Mouse (Mus musculus) thymus, adult 2 months (tissue): ENCODE measurements at regions not wholly inside any gene's neighbourhood (a gene's known extent, or its start where the extent isn't known, plus 50 kb on each side); places are given as distances from the start of the nearest gene placed in this dataset.

Source experiments
- DNase-seq: peaks from one replicate; pipeline ENCODE4 v3.0.0; 2021
- H3K27ac ChIP-seq: fragments of 200-500 bp; 2 replicates; pipeline ENCODE4 v1.5.1; 2012; ENCODE audit warnings: low read length, control low read depth; ENCODE audit not compliant: control insufficient read depth, insufficient read depth
- H3K27me3 ChIP-seq: fragments of 200-500 bp; 2 replicates; pipeline ENCODE4 v1.6.1; 2012; ENCODE audit warnings: mild to moderate bottlenecking, low read length, moderate library complexity, mixed read lengths; ENCODE audit not compliant: control insufficient read depth, insufficient read depth
- H3K36me3 ChIP-seq: fragments of 200-500 bp; 2 replicates; pipeline ENCODE4 v1.6.1; 2012; ENCODE audit warnings: mild to moderate bottlenecking, low read length, moderate library complexity; ENCODE audit not compliant: control insufficient read depth, insufficient read depth
- H3K4me1 ChIP-seq: fragments of 200-500 bp; replicated peaks from 2 replicates; pipeline ENCODE4 v1.6.1; 2012; ENCODE audit warnings: low read length; ENCODE audit not compliant: control insufficient read depth, insufficient read depth
- H3K4me3 ChIP-seq: fragments of 200-500 bp; 2 replicates; pipeline ENCODE4 v1.5.1; 2012; ENCODE audit warnings: mild to moderate bottlenecking, low read length, control low read depth, moderate library complexity; ENCODE audit not compliant: control insufficient read depth, insufficient read depth
- CTCF ChIP-seq: fragments of 200-500 bp; IDR thresholded peaks from 2 replicates; pipeline ENCODE4 v1.5.1; 2012; ENCODE audit warnings: mild to moderate bottlenecking, control low read depth, low read length, moderate library complexity, borderline replicate concordance; ENCODE audit not compliant: control insufficient read depth, poor library complexity, insufficient read depth; ENCODE audit errors: extremely low read depth
- POLR2A ChIP-seq: fragments of 200-500 bp; IDR thresholded peaks from 2 replicates; pipeline ENCODE4 v1.6.1; 2012; ENCODE audit warnings: mild to moderate bottlenecking, low read length, control low read depth, moderate library complexity; ENCODE audit not compliant: control insufficient read depth, poor library complexity, insufficient read depth; ENCODE audit errors: extremely low read depth
- WGBS: fragments of 180-500 bp; shearing (Covaris S2); methylation state at CpG from one replicate; pipeline ENCODE4 v1.1.7; 2018; 5-methylcytosine and 5-hydroxymethylcytosine counted together

DNA sequence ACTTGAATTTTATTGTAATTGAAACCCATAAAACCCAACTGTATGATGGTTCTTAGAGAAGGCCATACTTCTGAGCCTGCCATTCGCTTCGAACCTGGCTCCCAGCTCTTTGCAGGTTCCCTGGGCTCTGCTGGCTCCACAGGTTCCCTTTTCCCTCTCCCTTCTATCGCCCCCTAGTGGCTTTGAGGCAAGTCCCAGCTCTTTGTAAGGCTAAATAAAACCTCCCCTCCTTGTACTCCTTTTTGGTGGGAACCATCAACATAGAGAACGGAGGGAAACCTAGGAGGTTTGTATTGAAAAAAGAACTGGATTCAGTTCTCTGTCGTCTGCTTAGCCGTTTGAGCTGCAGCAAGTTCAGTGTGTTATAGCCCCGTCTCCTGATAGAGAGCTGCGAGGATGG lies 124.5 kb downstream of the Zfp281 start:
- H3K27ac ChIP-seq: no peak overlapping the region
- H3K36me3 ChIP-seq: no peaks in the 10 kb centered on the region
- no peaks in the 10 kb centered on the region for H3K4me1 ChIP-seq
- H3K27me3 ChIP-seq: no peaks in the 10 kb centered on the region
- peak; percentile 51 for DNase-seq
- H3K4me3 ChIP-seq: no peak overlapping the region
- TF ChIP-seq CTCF: peak; percentile 40; the same call in 1 of the 2 replicates
- TF ChIP-seq POLR2A: no peak
- 62% methylated on average over 8 of the region's 8 CpGs for WGBS

DNA sequence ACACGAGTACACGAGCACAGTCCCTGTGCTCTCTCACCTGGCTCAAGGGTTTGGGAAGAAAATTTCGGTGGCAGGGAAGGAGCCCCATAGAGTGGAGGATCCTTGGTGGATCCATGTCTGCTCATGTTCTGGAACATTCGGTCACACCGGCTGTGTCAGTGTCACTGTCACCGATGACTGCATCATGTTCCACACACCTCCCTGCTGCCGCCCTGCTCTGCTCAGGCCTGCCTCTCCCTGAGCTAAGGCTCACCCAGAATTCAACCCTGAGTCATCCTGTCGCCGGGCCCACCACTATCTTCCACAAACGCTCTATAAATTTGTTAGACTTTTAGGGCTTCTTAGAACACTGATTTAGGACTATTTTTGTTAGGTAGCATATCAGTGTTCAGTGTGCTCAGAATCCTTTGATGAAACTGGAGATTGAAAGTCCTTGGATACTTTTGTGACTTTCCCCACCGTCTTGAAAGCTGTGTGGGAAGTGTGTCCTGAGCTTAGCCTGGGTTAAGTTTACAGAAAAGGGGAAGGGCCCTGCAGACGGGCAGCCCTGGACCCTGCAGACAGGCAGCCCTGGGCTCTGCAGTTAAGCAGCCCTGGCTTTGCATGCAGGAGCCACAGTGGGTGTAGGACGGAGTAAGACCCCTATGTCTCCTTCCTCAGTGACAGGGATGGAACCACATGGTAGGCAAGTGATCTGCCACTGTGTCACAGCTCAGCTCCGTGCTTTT lies 126.9 kb downstream of the Zfp281 start:
- H3K27ac ChIP-seq: no peak overlapping the region
- WGBS: 86% methylated on average over 14 of the region's 14 CpGs
- no peaks in the 10 kb centered on the region for H3K36me3 ChIP-seq
- H3K4me1 ChIP-seq: no peaks in the 10 kb centered on the region
- TF ChIP-seq CTCF (no peak), POLR2A (no peak)
- DNase-seq: no peak
- no peak overlapping the region for H3K4me3 ChIP-seq
- H3K27me3 ChIP-seq: no peaks in the 10 kb centered on the region

GRCm38 (mm10) chr1:136754286-136754685 lies 129.6 kb downstream of the Zfp281 start:
- no peak for TF ChIP-seq POLR2A
- TF ChIP-seq CTCF: no peak
- Histone ChIP-seq H3K27me3 (no peaks in the 10 kb centered on the region), H3K4me1 (no peaks in the 10 kb centered on the region), H3K27ac (no peak overlapping the region), H3K4me3 (no peak overlapping the region), H3K36me3 (no peaks in the 10 kb centered on the region)
- WGBS: 97% methylated on average over 6 of the region's 6 CpGs
- no peak for DNase-seq

DNA sequence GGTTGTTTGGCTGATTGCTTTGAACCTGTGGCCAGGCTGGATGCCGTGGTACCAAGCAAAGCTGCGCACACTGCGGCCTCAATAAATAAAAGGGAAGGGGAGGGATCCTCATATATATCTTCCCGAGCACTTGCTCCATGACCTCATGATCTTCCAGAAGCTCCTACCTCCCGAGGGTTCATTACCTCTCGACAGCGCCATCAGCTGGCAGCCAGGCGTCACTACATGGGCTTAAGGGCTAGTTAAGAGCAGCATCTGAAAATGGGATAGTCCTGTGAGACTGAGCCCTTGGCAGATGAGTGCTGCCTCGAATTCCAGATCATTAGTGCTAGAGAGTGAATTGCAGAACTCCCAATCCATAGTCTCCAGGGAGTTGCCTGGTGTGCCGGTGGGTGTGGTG lies 134.0 kb downstream of the Zfp281 start:
- 72% methylated on average over 10 of the region's 10 CpGs for WGBS
- Histone ChIP-seq H3K4me3 (no peak overlapping the region), H3K27ac (no peak overlapping the region), H3K36me3 (no peaks in the 10 kb centered on the region), H3K27me3 (no peaks in the 10 kb centered on the region), H3K4me1 (no peaks in the 10 kb centered on the region)
- no peak for DNase-seq
- TF ChIP-seq POLR2A (no peak), CTCF (no peak)

DNA sequence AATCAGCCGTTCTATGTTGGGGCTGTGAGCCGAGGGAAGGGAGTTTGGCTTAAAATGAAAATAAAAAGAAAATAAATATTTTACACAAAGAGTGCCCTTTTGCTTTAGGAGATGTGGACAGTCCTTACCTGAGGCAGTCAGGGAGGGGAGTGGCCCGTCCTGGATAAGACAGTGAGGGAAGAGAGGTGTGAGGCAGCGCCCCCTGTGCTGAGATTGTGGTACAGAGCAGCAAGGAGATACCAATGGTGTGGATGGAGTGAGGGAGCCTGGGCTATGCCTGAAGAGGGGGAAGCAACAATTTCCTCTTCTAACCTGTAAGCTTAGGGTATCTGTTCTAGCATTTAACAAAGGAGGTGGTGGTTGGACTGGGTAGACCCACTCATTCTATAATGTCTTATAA lies 134.5 kb downstream of the Zfp281 start:
- 86% methylated on average over 4 of the region's 4 CpGs for WGBS
- Histone ChIP-seq H3K27ac (no peak overlapping the region), H3K4me3 (no peak overlapping the region), H3K27me3 (no peaks in the 10 kb centered on the region), H3K4me1 (no peaks in the 10 kb centered on the region), H3K36me3 (no peaks in the 10 kb centered on the region)
- no peak for DNase-seq
- TF ChIP-seq CTCF (no peak), POLR2A (no peak)

GRCm38 (mm10) chr1:136761467-136761866 lies 136.8 kb downstream of the Zfp281 start:
- Histone ChIP-seq H3K4me1 (no peaks in the 10 kb centered on the region), H3K27ac (no peak overlapping the region), H3K27me3 (no peaks in the 10 kb centered on the region), H3K36me3 (no peaks in the 10 kb centered on the region), H3K4me3 (no peak overlapping the region)
- TF ChIP-seq CTCF: no peak
- TF ChIP-seq POLR2A: no peak
- no peak for DNase-seq
- WGBS: 94% methylated on average over 4 of the region's 4 CpGs

GRCm38 (mm10) chr1:136768969-136769401 lies 144.3 kb downstream of the Zfp281 start:
- no peaks in the 10 kb centered on the region for H3K36me3 ChIP-seq
- no peak overlapping the region for H3K4me3 ChIP-seq
- no peak for DNase-seq

More at GRCm38 (mm10) chr1:136768969-136769401, 144.3 kb downstream of the Zfp281 start:
- 15% methylated on average over 10 of the region's 10 CpGs for WGBS
- no peak overlapping the region for H3K27ac ChIP-seq
- no peak for TF ChIP-seq CTCF
- no peak for TF ChIP-seq POLR2A
- no peaks in the 10 kb centered on the region for H3K27me3 ChIP-seq
- 0 out of 2 replicates have a peak, but pooled peaks cover 4% of the 10 kb centered on the region for H3K4me1 ChIP-seq
